Mouse (Mus musculus) cerebellum, adult 9-11 months (tissue): ENCODE data around the gene Tmem237.

Source experiments
- DNase-seq: peaks from one replicate; pipeline ENCODE4 v3.0.0; 2022

Gene Tmem237

GRCm38 (mm10) chr1:59119720-59120457 lies at the start of gene Tmem237:
TSS of gene Tmem237 (minus strand) at chr1:59120408.
- peak; percentile 94 for DNase-seq

GRCm38 (mm10) chr1:59169586-59169985 lies 49.4 kb upstream of the Tmem237 start:
- DNase-seq = no peak

- DNase-seq = no peak
Measured at GRCm38 (mm10) chr1:59168556-59168955, 48.3 kb upstream of the Tmem237 start.

GRCm38 (mm10) chr1:59167654-59168425 lies 47.6 kb upstream of the Tmem237 start:
- no peak for DNase-seq

- no peak for DNase-seq
Measured at GRCm38 (mm10) chr1:59166232-59166905, 46.2 kb upstream of the Tmem237 start.

- no peak for DNase-seq
Measured at GRCm38 (mm10) chr1:59163918-59164317, 43.7 kb upstream of the Tmem237 start.

- DNase-seq = peak; percentile 48
Measured at GRCm38 (mm10) chr1:59163030-59163461, 42.8 kb upstream of the Tmem237 start, which contains the start of gene Mpp4. TSS of gene Mpp4 (minus strand) at chr1:59163389.

GRCm38 (mm10) chr1:59162309-59163024 lies 42.3 kb upstream of the Tmem237 start:
- DNase-seq = peak; percentile 54

- peak; percentile 71 for DNase-seq
Measured at GRCm38 (mm10) chr1:59161396-59161795, 41.2 kb upstream of the Tmem237 start.

- DNase-seq = no peak
Measured at GRCm38 (mm10) chr1:59160871-59161270, 40.7 kb upstream of the Tmem237 start.

- no peak for DNase-seq
Measured at GRCm38 (mm10) chr1:59159136-59159535, 38.9 kb upstream of the Tmem237 start.

- peak; percentile 50 for DNase-seq
Measured at GRCm38 (mm10) chr1:59158498-59158897, 38.3 kb upstream of the Tmem237 start.

- DNase-seq = no peak
Measured at GRCm38 (mm10) chr1:59157846-59158245, 37.6 kb upstream of the Tmem237 start.

GRCm38 (mm10) chr1:59152346-59152745 lies 32.1 kb upstream of the Tmem237 start:
- DNase-seq = no peak

GRCm38 (mm10) chr1:59150542-59150941 lies 30.3 kb upstream of the Tmem237 start:
- DNase-seq = no peak

GRCm38 (mm10) chr1:59144543-59144942 lies 24.3 kb upstream of the Tmem237 start:
- DNase-seq = peak; percentile 59

- DNase-seq = peak; percentile 28
Measured at GRCm38 (mm10) chr1:59142809-59143208, 22.6 kb upstream of the Tmem237 start.

- no peak for DNase-seq
Measured at GRCm38 (mm10) chr1:59134419-59134818, 14.2 kb upstream of the Tmem237 start.

- DNase-seq = no peak
Measured at GRCm38 (mm10) chr1:59128879-59129278, 8.7 kb upstream of the Tmem237 start.

- no peak for DNase-seq
Measured at GRCm38 (mm10) chr1:59125558-59125957, 5.3 kb upstream of the Tmem237 start.

GRCm38 (mm10) chr1:59110524-59110923 lies 9.7 kb downstream of the Tmem237 start:
- DNase-seq = no peak

- DNase-seq = no peak
Measured at GRCm38 (mm10) chr1:59102071-59102470, 18.1 kb downstream of the Tmem237 start.

GRCm38 (mm10) chr1:59101020-59101419 lies 19.2 kb downstream of the Tmem237 start:
- no peak for DNase-seq
